Comparison of ENCODE assay signal across 8 mouse cellular contexts in the genomic region with DNA sequence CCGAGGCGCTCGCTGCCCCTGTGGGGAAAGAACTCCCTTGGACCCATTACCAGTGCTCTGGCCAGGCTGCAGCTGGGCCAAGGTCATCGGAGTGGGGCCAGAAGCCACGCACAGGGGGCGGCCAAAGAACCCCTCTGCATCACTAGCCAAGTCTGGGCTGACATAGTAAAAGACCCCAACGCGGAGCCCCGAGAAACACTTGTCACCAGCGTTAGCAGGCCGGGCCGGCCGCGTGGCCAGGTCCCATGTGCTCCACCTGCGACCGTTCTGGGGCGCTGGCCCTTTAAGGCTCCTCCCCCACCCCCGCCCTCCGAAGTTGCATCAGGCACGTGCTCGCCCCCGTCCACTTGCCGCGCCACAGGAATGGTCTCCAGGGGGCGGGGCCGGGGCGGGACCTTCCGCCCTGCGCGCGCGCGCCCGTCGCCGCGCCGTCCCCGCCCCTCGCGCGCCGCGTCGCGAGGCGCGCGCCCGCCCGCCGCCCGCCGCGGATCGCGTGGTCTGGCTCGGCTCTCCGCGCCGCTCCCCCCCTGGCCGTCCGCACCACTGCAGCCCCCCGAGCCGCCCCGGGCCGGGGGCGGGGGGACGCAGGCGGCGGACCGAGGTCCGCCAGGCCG. TPM values are rescaled to one million over a fixed set of nuclear protein-coding genes. Genes with fewer than 3 reads are reported as not detected.
A peak's percentile ranks its signal among the peaks of the same experiment; 100 is the strongest.
DNase-seq lines count a peak whose midpoint lies in the region; ATAC-seq and TF ChIP-seq lines count a peak whose summit lies in the region.

No protein-coding gene starts in this region.

- peak overlapping the region; percentile 87 for H3K4me3 ChIP-seq in C2C12 (ENCODE audit: insufficient read depth, poor library complexity, severe bottlenecking)
- H3K4me3 ChIP-seq in embryonic fibroblast, embryonic 13.5 days (ENCODE audit: insufficient read depth, low read length), result peak overlapping the region; percentile 57
- H3K4me3 ChIP-seq in heart, embryonic 11.5 days (ENCODE audit: low read depth, low read length), result peak overlapping the region; percentile 99
- peak overlapping the region; percentile 98 for H3K4me3 ChIP-seq in kidney, embryonic 15.5 days (replicated peaks)

- peak; percentile 96 for DNase-seq in brain, adult 2 months (ENCODE audit: low read depth, low spot score)
- DNase-seq in liver, result peak; percentile 97
- peak; percentile 39 to 58 for DNase-seq in monocyte, adult 2 months (ENCODE audit: low read depth in 1 of 2, low spot score in 2 of 2)
- DNase-seq in spleen, postnatal 14 days (ENCODE audit: low spot score in 2 of 2), result peak; percentile 71 to 75

- peak; percentile 67 for TF ChIP-seq POLR2A in embryonic fibroblast, embryonic 13.5 days (IDR thresholded peaks at IDR 0.05; ENCODE audit: low read depth, low read length)

- ATAC-seq in heart, embryonic 11.5 days (replicated peaks; ENCODE audit: insufficient number of reproducible peaks, low FRiP score, low TSS enrichment), result peak; percentile 92
- ATAC-seq in kidney, embryonic 15.5 days (replicated peaks; ENCODE audit: low FRiP score), result peak; percentile 94

- H3K4me1 ChIP-seq in embryonic fibroblast, embryonic 13.5 days (ENCODE audit: control insufficient read depth, insufficient read depth, low read length), result peaks cover 10% of the 10 kb centered on the region
- H3K4me1 ChIP-seq in heart, embryonic 11.5 days (ENCODE audit: control insufficient read depth, insufficient read depth, low read length), result peaks cover 22% of the 10 kb centered on the region
- peaks cover 31% of the 10 kb centered on the region for H3K4me1 ChIP-seq in kidney, embryonic 15.5 days

- peaks cover 42% of the 10 kb centered on the region for H3K79me3 ChIP-seq in C2C12 (ENCODE audit: low read depth)

- H3K79me2 ChIP-seq in C2C12 (ENCODE audit: control insufficient read depth, insufficient read depth), result peaks cover 60% of the 10 kb centered on the region

- peak overlapping the region; percentile 99 for H3ac ChIP-seq in C2C12 (ENCODE audit: control insufficient read depth, insufficient read length, low read depth)

- H3K36me3 ChIP-seq in C2C12 (ENCODE audit: control insufficient read depth, insufficient read depth), result no peaks in the 10 kb centered on the region
- H3K36me3 ChIP-seq in heart, embryonic 11.5 days (ENCODE audit: control insufficient read depth, insufficient read depth, low read length), result no peaks in the 10 kb centered on the region
- no peaks in the 10 kb centered on the region for H3K36me3 ChIP-seq in kidney, embryonic 15.5 days

- no peak for TF ChIP-seq CTCF in C2C12 (IDR thresholded peaks at IDR 0.05; ENCODE audit: control insufficient read depth, insufficient read depth, insufficient read length)
- TF ChIP-seq CTCF in embryonic fibroblast, embryonic 13.5 days (IDR thresholded peaks at IDR 0.05; ENCODE audit: borderline replicate concordance, insufficient read depth, low read length), result no peak

- H3K27me3 ChIP-seq in C2C12 (ENCODE audit: control insufficient read depth, insufficient read depth, insufficient read length), result no peaks in the 10 kb centered on the region
- H3K27me3 ChIP-seq in heart, embryonic 11.5 days (ENCODE audit: control insufficient read depth, insufficient read depth, low read length), result no peaks in the 10 kb centered on the region
- no peaks in the 10 kb centered on the region for H3K27me3 ChIP-seq in kidney, embryonic 15.5 days

- H3K27ac ChIP-seq in embryonic fibroblast, embryonic 13.5 days (ENCODE audit: insufficient read depth, low read length), result no peak overlapping the region; the same call in 1 of the 2 replicates
- H3K27ac ChIP-seq in heart, embryonic 11.5 days (ENCODE audit: low read depth, low read length), result peak overlapping the region; percentile 93
- peak overlapping the region; percentile 92 for H3K27ac ChIP-seq in kidney, embryonic 15.5 days

- peak overlapping the region; percentile 98 for H3K9ac ChIP-seq in heart, embryonic 11.5 days (ENCODE audit: low read depth, low read length)
- peak overlapping the region; percentile 95 for H3K9ac ChIP-seq in kidney, embryonic 15.5 days

- H3K4me2 ChIP-seq in heart, embryonic 11.5 days, result peak overlapping the region; percentile 94
- H3K4me2 ChIP-seq in kidney, embryonic 15.5 days, result peak overlapping the region; percentile 86

- no peaks in the 10 kb centered on the region for H3K9me3 ChIP-seq in heart, embryonic 11.5 days (replicated peaks; ENCODE audit: control insufficient read depth, low read length)
- H3K9me3 ChIP-seq in kidney, embryonic 15.5 days (replicated peaks), result no peaks in the 10 kb centered on the region

- WGBS in heart, embryonic 11.5 days (ENCODE audit: insufficient replicate concordance), result under 1% methylated on average over 48 of the region's 74 CpGs
- under 1% methylated on average over 63 of the region's 74 CpGs for WGBS in kidney, embryonic 15.5 days

TF ChIP-seq in C2C12, 6 proteins besides CTCF, POLR2A, EP300 and RAD21:
- peak; percentile 44 for TF ChIP-seq USF1 (IDR thresholded peaks at IDR 0.05; ENCODE audit: low read depth)
- no peak for TF ChIP-seq MYOD1 (IDR thresholded peaks at IDR 0.05; ENCODE audit: control insufficient read depth, insufficient read length, low read depth)
- TF ChIP-seq FOSL1 (IDR thresholded peaks at IDR 0.05; ENCODE audit: insufficient read depth, low read length, poor library complexity, severe bottlenecking), result no peak
- no peak for TF ChIP-seq MYOG (IDR thresholded peaks at IDR 0.05; ENCODE audit: control insufficient read depth, extremely low read depth, insufficient read length)
- TF ChIP-seq CEBPB (IDR thresholded peaks at IDR 0.05; ENCODE audit: low read depth), result peak; percentile 69
- TF ChIP-seq MAX (IDR thresholded peaks at IDR 0.05), result peak; percentile 98

RNA-seq across cellular contexts. Expression of gene Larp1, which starts 0.3 kb away (rescaled TPM):
- 59.4 TPM for polyA plus RNA-seq in C2C12 (2012; fragmentation: generic; extraction: Trizol)
- 89.9 and 94.4 TPM in 2 replicates for polyA plus RNA-seq in embryonic fibroblast, embryonic 13.5 days (2011; ENCODE audit: insufficient read length, low read depth, missing spikeins)
- polyA plus RNA-seq in heart, embryonic 11.5 days (2014; fragmentation: Nextera tagmentation; extraction: Ambion mirVana), result 16.9 and 19.5 TPM in 2 replicates
- polyA plus RNA-seq in kidney, embryonic 15.5 days (2015; fragmentation: Nextera tagmentation; extraction: Ambion mirVana), result 17.7 and 19.3 TPM in 2 replicates
